Mouse (Mus musculus): ENCODE results near the gene Golph3.

DNA sequence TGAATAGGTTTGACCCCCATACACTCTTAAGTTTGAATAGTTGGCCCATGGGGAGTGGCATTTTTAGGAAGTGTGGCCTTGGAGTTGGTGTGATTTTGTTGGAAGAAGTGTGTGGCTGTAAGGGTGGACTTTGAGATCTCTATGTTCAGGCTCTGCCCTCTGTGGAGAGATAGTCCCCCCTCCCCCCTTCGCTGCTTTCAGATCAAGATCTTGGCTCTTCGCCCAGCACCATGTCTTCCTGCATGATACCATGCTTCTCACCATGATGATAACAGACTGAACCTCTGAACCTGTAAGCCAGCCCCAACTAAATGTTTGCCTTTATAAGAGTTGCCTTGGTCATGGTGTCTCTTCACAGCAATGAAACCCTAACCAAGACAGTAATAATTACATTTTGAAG lies 29.5 kb upstream of the Golph3 start:
- TF ChIP-seq CTCF (IDR thresholded peaks at IDR 0.05; ENCODE audit: extremely low read depth, insufficient read depth, insufficient read length, insufficient replicate concordance) = no peak
- TF ChIP-seq POLR2A (IDR thresholded peaks at IDR 0.05; ENCODE audit: low read depth, low read length) = no peak

All from spleen, adult 2 months (tissue).